Mouse (Mus musculus): ENCODE measurements around the gene Col5a3.

Col5a3 gene

GRCm38 (mm10) chr9:20746017-20746660, 68.7 kb downstream of the Col5a3 start, which contains the start of gene Olfm2:
Gene Olfm2 (minus strand): TSS chr9:20746349.
- peak; percentile 63 for DNase-seq

- DNase-seq, result no peak
Observed at GRCm38 (mm10) chr9:20745129-20745966, 69.5 kb downstream of the Col5a3 start.

GRCm38 (mm10) chr9:20743946-20744738, 70.7 kb downstream of the Col5a3 start:
- peak; percentile 34 for DNase-seq

- peak; percentile 89 for DNase-seq
Observed at GRCm38 (mm10) chr9:20740407-20740806, 74.5 kb downstream of the Col5a3 start.

- DNase-seq, result peak; percentile 51
Observed at GRCm38 (mm10) chr9:20738251-20738999, 76.4 kb downstream of the Col5a3 start.

- DNase-seq, result no peak
Observed at GRCm38 (mm10) chr9:20737227-20737626, 77.6 kb downstream of the Col5a3 start.

GRCm38 (mm10) chr9:20734692-20735091, 80.2 kb downstream of the Col5a3 start:
- no peak for DNase-seq

- no peak for DNase-seq
Observed at GRCm38 (mm10) chr9:20731797-20732196, 83.1 kb downstream of the Col5a3 start.

GRCm38 (mm10) chr9:20729451-20729850, 85.4 kb downstream of the Col5a3 start:
- DNase-seq, result peak; percentile 69

- DNase-seq, result peak; percentile 77
Observed at GRCm38 (mm10) chr9:20727601-20728113, 87.2 kb downstream of the Col5a3 start.

- peak; percentile 53 for DNase-seq
Observed at GRCm38 (mm10) chr9:20726859-20727600, 87.8 kb downstream of the Col5a3 start.

- peak; percentile 21 for DNase-seq
Observed at GRCm38 (mm10) chr9:20726134-20726858, 88.6 kb downstream of the Col5a3 start.

GRCm38 (mm10) chr9:20721582-20721981, 93.3 kb downstream of the Col5a3 start:
- peak; percentile 68 for DNase-seq
